Mouse (Mus musculus) hindbrain, embryonic 15.5 days (tissue): ENCODE results near the gene Fbp1. TPM values are rescaled to one million over a fixed set of nuclear protein-coding genes. Genes with fewer than 3 reads are reported as not detected.
"Not testable (repeated sequence)": the region's sequence is repeated elsewhere in the genome, so short reads cannot be mapped to it uniquely, and the experiment has no call there.

Experiments used
- ATAC-seq: fragments of 200-750 bp; cut with Nextera tagmentation; 2 replicates; pipeline ENCODE4 v1.8.0; 2017; ENCODE audit warnings: low read depth, moderate number of reproducible peaks, moderate TSS enrichment; ENCODE audit not compliant: low FRiP score
- H3K27ac ChIP-seq: fragments of 300-500 bp; sonication (generic); replicated peaks from 2 replicates; pipeline ENCODE4 v1.5.1; 2015; ENCODE audit warnings: mild to moderate bottlenecking, inconsistent platforms
- H3K27me3 ChIP-seq: fragments of 300-500 bp; sonication (generic); 2 replicates; pipeline ENCODE4 v1.6.1; 2015; ENCODE audit warnings: control low read depth, inconsistent platforms
- H3K36me3 ChIP-seq: fragments of 300-500 bp; sonication (generic); 2 replicates; pipeline ENCODE4 v1.6.1; 2015; ENCODE audit warnings: control low read depth, inconsistent platforms
- H3K4me1 ChIP-seq: fragments of 300-500 bp; sonication (generic); replicated peaks from 2 replicates; pipeline ENCODE4 v1.6.1; 2015; ENCODE audit warnings: control low read depth, inconsistent platforms
- H3K4me2 ChIP-seq: fragments of 300-500 bp; sonication (generic); 2 replicates; pipeline ENCODE4 v1.6.1; 2015; ENCODE audit warnings: moderate library complexity, mild to moderate bottlenecking, inconsistent platforms
- H3K4me3 ChIP-seq: fragments of 300-500 bp; sonication (generic); 2 replicates; pipeline ENCODE4 v1.5.1; 2015; ENCODE audit warnings: mild to moderate bottlenecking, inconsistent platforms
- H3K9ac ChIP-seq: fragments of 300-500 bp; sonication (generic); 2 replicates; pipeline ENCODE4 v1.6.1; 2015; ENCODE audit warnings: inconsistent platforms
- H3K9me3 ChIP-seq: fragments of 300-500 bp; sonication (generic); 2 replicates; pipeline ENCODE4 v1.6.1; 2016; ENCODE audit warnings: control low read depth, inconsistent platforms
- WGBS: fragments of 180-500 bp; shearing (Covaris S2); methylation state at CpG from one replicate; pipeline ENCODE4 v1.1.7; 2015; 5-methylcytosine and 5-hydroxymethylcytosine counted together
- polyA plus RNA-seq: library from polyadenylated mRNA; unstranded; fragments of >200 nt; fragmentation: Nextera tagmentation; extraction: Ambion mirVana; gene quantifications from 2 replicates; pipeline ENCODE4 v1.2.1, GENCODE M21; 2015

Gene Fbp1
- 0.49 and 0.59 TPM in 2 replicates for polyA plus RNA-seq

- Histone ChIP-seq H3K36me3 (no peaks in the 10 kb centered on the region), H3K27ac (no peak within 1 kb of the TSS), H3K4me2 (peak within 1 kb of the TSS; percentile 60), H3K9me3 (no peaks in the 10 kb centered on the region), H3K4me1 (peaks cover 9% of the 10 kb centered on the region), H3K9ac (peak within 1 kb of the TSS; percentile 23; the same call in 1 of the 2 replicates), H3K27me3 (peaks cover 26% of the 10 kb centered on the region), H3K4me3 (peak within 1 kb of the TSS; percentile 35)
- ATAC-seq: peak; percentile 72
- 5% methylated on average over 29 of the region's 29 CpGs for WGBS
Observed at GRCm38 (mm10) chr13:62887712-62888441, at the start of gene Fbp1. Gene Fbp1, minus strand, starts transcription at chr13:62888282.

GRCm38 (mm10) chr13:62932452-62932851, 44.4 kb upstream of the Fbp1 start:
- H3K27me3 ChIP-seq: no peaks in the 10 kb centered on the region
- H3K36me3 ChIP-seq: no peaks in the 10 kb centered on the region
- H3K27ac ChIP-seq: no peak overlapping the region
- WGBS: 52% methylated on average over 4 of the region's 4 CpGs
- no peak for ATAC-seq
- H3K4me1 ChIP-seq: no peaks in the 10 kb centered on the region
- no peak overlapping the region for H3K4me2 ChIP-seq
- H3K9me3 ChIP-seq: no peaks in the 10 kb centered on the region
- H3K9ac ChIP-seq: no peak overlapping the region
- no peak overlapping the region for H3K4me3 ChIP-seq

GRCm38 (mm10) chr13:62929766-62930389, 41.8 kb upstream of the Fbp1 start:
- 69% methylated on average over 9 of the region's 9 CpGs for WGBS
- H3K9ac ChIP-seq: no peak overlapping the region

GRCm38 (mm10) chr13:62929144-62929543, 41.1 kb upstream of the Fbp1 start:
- not testable (repeated sequence) for H3K27me3 ChIP-seq, H3K4me3 ChIP-seq, H3K9ac ChIP-seq, H3K4me1 ChIP-seq, H3K36me3 ChIP-seq, H3K9me3 ChIP-seq, H3K27ac ChIP-seq, ATAC-seq, H3K4me2 ChIP-seq
- 100% methylated on average over 3 of the region's 3 CpGs for WGBS

More at GRCm38 (mm10) chr13:62929766-62930389, 41.8 kb upstream of the Fbp1 start:
- Histone ChIP-seq H3K36me3 (no peaks in the 10 kb centered on the region), H3K9me3 (no peaks in the 10 kb centered on the region), H3K4me2 (no peak overlapping the region), H3K4me3 (no peak overlapping the region), H3K4me1 (no peaks in the 10 kb centered on the region), H3K27ac (no peak overlapping the region), H3K27me3 (no peaks in the 10 kb centered on the region)
- ATAC-seq: no peak

GRCm38 (mm10) chr13:62927470-62927869, 39.4 kb upstream of the Fbp1 start:
- no peak for ATAC-seq
- H3K36me3 ChIP-seq: no peaks in the 10 kb centered on the region
- H3K27ac ChIP-seq: no peak overlapping the region
- no peaks in the 10 kb centered on the region for H3K4me1 ChIP-seq
- no peaks in the 10 kb centered on the region for H3K9me3 ChIP-seq
- H3K4me3 ChIP-seq: no peak overlapping the region
- no peaks in the 10 kb centered on the region for H3K27me3 ChIP-seq
- H3K9ac ChIP-seq: no peak overlapping the region
- no peak overlapping the region for H3K4me2 ChIP-seq
- WGBS: 89% methylated on average over 1 of the region's 1 CpGs

- WGBS: 69% methylated on average over 1 of the region's 1 CpGs
- no peak overlapping the region for H3K4me2 ChIP-seq
- no peak overlapping the region for H3K27ac ChIP-seq
- no peak overlapping the region for H3K9ac ChIP-seq
- H3K9me3 ChIP-seq: no peaks in the 10 kb centered on the region
- H3K27me3 ChIP-seq: no peaks in the 10 kb centered on the region
- ATAC-seq: peak; percentile 66; the same call in 1 of the 2 replicates
- no peaks in the 10 kb centered on the region for H3K4me1 ChIP-seq
- H3K36me3 ChIP-seq: no peaks in the 10 kb centered on the region
- H3K4me3 ChIP-seq: no peak overlapping the region
Observed at GRCm38 (mm10) chr13:62926479-62926878, 38.4 kb upstream of the Fbp1 start.

- Histone ChIP-seq H3K36me3 (no peaks in the 10 kb centered on the region), H3K9me3 (no peaks in the 10 kb centered on the region), H3K27ac (no peak overlapping the region), H3K27me3 (no peaks in the 10 kb centered on the region), H3K9ac (no peak overlapping the region), H3K4me2 (no peak overlapping the region), H3K4me1 (no peaks in the 10 kb centered on the region), H3K4me3 (no peak overlapping the region)
- ATAC-seq: no peak
- WGBS: 80% methylated on average over 8 of the region's 8 CpGs
Observed at GRCm38 (mm10) chr13:62923182-62923581, 35.1 kb upstream of the Fbp1 start.

GRCm38 (mm10) chr13:62922645-62923044, 34.6 kb upstream of the Fbp1 start:
- no peak for ATAC-seq
- Histone ChIP-seq H3K4me2 (no peak overlapping the region), H3K9me3 (no peaks in the 10 kb centered on the region), H3K4me3 (no peak overlapping the region), H3K9ac (no peak overlapping the region), H3K27ac (no peak overlapping the region), H3K4me1 (no peaks in the 10 kb centered on the region), H3K36me3 (no peaks in the 10 kb centered on the region), H3K27me3 (no peaks in the 10 kb centered on the region)
- WGBS: 82% methylated on average over 3 of the region's 3 CpGs

GRCm38 (mm10) chr13:62919647-62920341, 31.7 kb upstream of the Fbp1 start:
- no peaks in the 10 kb centered on the region for H3K4me1 ChIP-seq
- H3K9ac ChIP-seq: no peak overlapping the region
- ATAC-seq: no peak
- no peaks in the 10 kb centered on the region for H3K36me3 ChIP-seq
- H3K4me2 ChIP-seq: no peak overlapping the region
- H3K4me3 ChIP-seq: no peak overlapping the region
- no peaks in the 10 kb centered on the region for H3K27me3 ChIP-seq
- 42% methylated on average over 11 of the region's 11 CpGs for WGBS
- H3K9me3 ChIP-seq: no peaks in the 10 kb centered on the region
- H3K27ac ChIP-seq: no peak overlapping the region

- no peaks in the 10 kb centered on the region for H3K9me3 ChIP-seq
- no peak overlapping the region for H3K9ac ChIP-seq
- H3K4me1 ChIP-seq: no peaks in the 10 kb centered on the region
- no peak overlapping the region for H3K4me2 ChIP-seq
- H3K36me3 ChIP-seq: no peaks in the 10 kb centered on the region
- ATAC-seq: peak; percentile 69
- no peak overlapping the region for H3K27ac ChIP-seq
- H3K27me3 ChIP-seq: no peaks in the 10 kb centered on the region
- 33% methylated on average over 1 of the region's 1 CpGs for WGBS
- no peak overlapping the region for H3K4me3 ChIP-seq
Observed at GRCm38 (mm10) chr13:62917416-62918110, 29.5 kb upstream of the Fbp1 start.

- WGBS: 68% methylated on average over 4 of the region's 4 CpGs
- no peak overlapping the region for H3K4me3 ChIP-seq
Observed at GRCm38 (mm10) chr13:62916675-62917074, 28.6 kb upstream of the Fbp1 start.

GRCm38 (mm10) chr13:62911575-62911974, 23.5 kb upstream of the Fbp1 start:
- Histone ChIP-seq H3K4me1 (peaks cover 12% of the 10 kb centered on the region; the same call in 1 of the 2 replicates), H3K36me3 (no peaks in the 10 kb centered on the region), H3K9me3 (no peaks in the 10 kb centered on the region), H3K4me2 (no peak overlapping the region), H3K27me3 (no peaks in the 10 kb centered on the region), H3K4me3 (no peak overlapping the region), H3K9ac (no peak overlapping the region), H3K27ac (no peak overlapping the region)
- ATAC-seq: no peak
- WGBS: 89% methylated on average over 5 of the region's 5 CpGs

More at GRCm38 (mm10) chr13:62916675-62917074, 28.6 kb upstream of the Fbp1 start:
- Histone ChIP-seq H3K27ac (no peak overlapping the region), H3K27me3 (no peaks in the 10 kb centered on the region), H3K4me1 (no peaks in the 10 kb centered on the region), H3K36me3 (no peaks in the 10 kb centered on the region), H3K4me2 (no peak overlapping the region), H3K9ac (no peak overlapping the region), H3K9me3 (no peaks in the 10 kb centered on the region)
- ATAC-seq: no peak
